Mouse (Mus musculus) limb, embryonic 12.5 days (tissue): ENCODE data around the gene Mgat4e. TPM values are rescaled to one million over a fixed set of nuclear protein-coding genes. Genes with fewer than 3 reads are reported as not detected.

ENCODE experiments used
- ATAC-seq: fragments of 200-750 bp; cut with Nextera tagmentation; 2 replicates; pipeline ENCODE4 v1.8.0; 2017; ENCODE audit warnings: low read depth, moderate TSS enrichment; ENCODE audit not compliant: insufficient number of reproducible peaks, insufficient read depth, low FRiP score, low TSS enrichment
- H3K27ac ChIP-seq: fragments of 300-500 bp; sonication (generic); 2 replicates; pipeline ENCODE4 v1.5.1; 2016; ENCODE audit warnings: mild to moderate bottlenecking, moderate library complexity
- H3K27me3 ChIP-seq: fragments of 300-500 bp; sonication (generic); 2 replicates; pipeline ENCODE4 v1.6.1; 2016; ENCODE audit warnings: mild to moderate bottlenecking, moderate library complexity
- H3K36me3 ChIP-seq: fragments of 300-500 bp; sonication (generic); 2 replicates; pipeline ENCODE4 v1.6.1; 2016; ENCODE audit warnings: mild to moderate bottlenecking, moderate library complexity
- H3K4me1 ChIP-seq: fragments of 300-500 bp; sonication (generic); replicated peaks from 2 replicates; pipeline ENCODE4 v1.6.1; 2016
- H3K4me2 ChIP-seq: fragments of 300-500 bp; sonication (generic); 2 replicates; pipeline ENCODE4 v1.6.1; 2016; ENCODE audit warnings: mild to moderate bottlenecking, moderate library complexity
- H3K4me3 ChIP-seq: fragments of 300-500 bp; sonication (generic); replicated peaks from 2 replicates; pipeline ENCODE4 v1.5.1; 2016; ENCODE audit warnings: mild to moderate bottlenecking
- H3K9ac ChIP-seq: fragments of 300-500 bp; sonication (generic); replicated peaks from 2 replicates; pipeline ENCODE4 v1.6.1; 2016; ENCODE audit warnings: mild to moderate bottlenecking, moderate library complexity
- H3K9me3 ChIP-seq: fragments of 300-500 bp; sonication (generic); 2 replicates; pipeline ENCODE4 v1.6.1; 2016; ENCODE audit warnings: mild to moderate bottlenecking, moderate library complexity
- WGBS: fragments of 180-500 bp; shearing (Covaris S2); methylation state at CpG from one replicate; pipeline ENCODE4 v1.1.7; 2016; 5-methylcytosine and 5-hydroxymethylcytosine counted together
- polyA plus RNA-seq: library from polyadenylated mRNA; unstranded; fragments of >200 nt; fragmentation: Nextera tagmentation; extraction: Ambion mirVana; gene quantifications from 2 replicates; pipeline ENCODE4 v1.2.1, GENCODE M21; 2016

The Mgat4e gene
- polyA plus RNA-seq, 1 experiment from 2014 or later = not detected

DNA sequence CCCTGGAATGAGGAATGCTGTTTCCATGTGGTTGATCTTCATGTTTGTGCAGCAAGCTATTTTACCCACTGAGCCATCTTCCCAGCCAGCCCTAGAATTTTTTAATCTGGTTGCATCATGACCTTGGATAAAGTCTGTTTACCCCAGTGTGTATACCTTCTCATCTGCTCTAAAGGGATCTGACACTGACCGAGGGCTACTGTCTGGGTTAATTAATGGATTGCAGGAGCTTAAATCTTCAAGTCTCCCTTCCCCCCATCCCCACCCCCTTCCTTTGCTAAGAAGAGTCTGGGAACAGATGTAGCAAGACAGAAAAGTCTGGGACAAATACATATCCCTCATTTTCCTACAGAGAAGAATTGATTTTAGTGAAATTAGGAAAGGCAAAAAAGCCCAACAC, 18.0 kb upstream of the Mgat4e start:
- no peak overlapping the region for H3K9ac ChIP-seq
- ATAC-seq = no peak
- no peaks in the 10 kb centered on the region for H3K27me3 ChIP-seq
- peaks cover 2% of the 10 kb centered on the region; the same call in 1 of the 2 replicates for H3K36me3 ChIP-seq
- H3K4me3 ChIP-seq = no peak overlapping the region
- no peak overlapping the region for H3K4me2 ChIP-seq
- no peak overlapping the region for H3K27ac ChIP-seq
- peaks cover 22% of the 10 kb centered on the region for H3K4me1 ChIP-seq
- H3K9me3 ChIP-seq = no peaks in the 10 kb centered on the region
- 23% methylated on average over 1 of the region's 1 CpGs for WGBS

DNA sequence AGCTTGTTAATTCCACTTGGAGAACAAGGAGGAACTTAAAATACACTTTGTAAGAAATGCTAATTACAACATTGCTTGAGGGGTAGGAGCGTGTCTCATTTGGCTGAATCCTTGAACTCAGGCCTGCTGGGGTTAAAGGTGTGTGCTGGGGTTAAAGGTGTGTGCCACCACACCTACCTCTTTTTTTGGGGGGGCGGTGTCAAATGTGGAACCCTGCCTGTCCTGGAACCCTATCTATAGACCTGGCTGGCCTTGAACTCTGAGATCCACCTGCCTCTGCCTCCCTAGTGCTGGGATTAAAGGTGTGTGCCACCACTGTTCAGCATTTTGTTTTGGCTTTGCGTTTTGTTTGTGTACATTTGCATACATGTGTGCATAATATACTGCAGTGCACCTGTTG, 14.2 kb upstream of the Mgat4e start:
- no peak overlapping the region for H3K9ac ChIP-seq
- H3K4me3 ChIP-seq = no peak overlapping the region
- H3K4me2 ChIP-seq = no peak overlapping the region
- no peaks in the 10 kb centered on the region for H3K9me3 ChIP-seq
- H3K4me1 ChIP-seq = peaks cover 34% of the 10 kb centered on the region
- no peak overlapping the region for H3K27ac ChIP-seq
- whole genome bisulfite sequencing = 93% methylated on average over 3 of the region's 3 CpGs
- no peaks in the 10 kb centered on the region for H3K27me3 ChIP-seq
- no peak for ATAC-seq
- H3K36me3 ChIP-seq = no peaks in the 10 kb centered on the region

DNA sequence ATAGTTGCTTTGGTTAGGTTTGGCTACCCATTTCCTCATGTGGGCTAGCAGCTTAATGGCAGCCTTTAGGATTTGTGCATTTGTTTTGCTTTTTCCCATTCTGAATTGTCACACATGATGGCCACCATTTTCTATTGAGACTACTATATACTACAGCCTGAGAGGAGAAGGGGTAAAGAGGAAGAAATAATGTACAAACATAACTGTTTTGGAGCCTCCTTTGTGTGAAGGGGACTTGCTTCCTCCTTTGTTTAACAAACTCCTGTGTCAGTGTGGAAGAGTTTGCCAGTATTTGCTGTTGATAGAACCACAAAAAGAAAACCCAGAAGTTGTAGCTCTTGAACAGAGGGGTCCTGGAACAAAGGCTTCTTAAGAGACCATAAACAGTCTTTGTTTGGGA, 13.0 kb upstream of the Mgat4e start:
- Histone ChIP-seq H3K36me3 (no peaks in the 10 kb centered on the region), H3K4me2 (peak overlapping the region; percentile 63), H3K9ac (peak overlapping the region; percentile 100), H3K27me3 (no peaks in the 10 kb centered on the region), H3K9me3 (no peaks in the 10 kb centered on the region), H3K4me1 (peaks cover 34% of the 10 kb centered on the region), H3K27ac (no peak overlapping the region), H3K4me3 (peak overlapping the region; percentile 100)
- ATAC-seq = no peak

DNA sequence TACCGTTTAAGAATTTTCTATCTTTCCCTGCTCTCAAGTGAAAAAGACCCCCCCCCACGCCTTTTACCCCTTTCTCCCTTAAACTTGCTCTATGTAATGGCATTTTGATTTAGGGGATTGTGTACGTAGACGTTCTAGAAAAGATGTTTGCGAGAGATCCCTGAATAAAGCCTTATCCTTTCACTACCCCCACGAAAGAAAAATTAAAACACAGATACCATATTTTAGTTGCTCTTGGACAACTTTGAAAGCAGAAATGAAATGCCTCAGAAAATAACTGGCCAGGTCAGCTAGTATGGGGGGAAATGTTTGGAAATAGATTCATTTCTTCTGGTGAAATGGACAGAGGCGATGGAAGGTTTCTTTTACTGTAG, 12.3 kb upstream of the Mgat4e start:
- peaks cover 39% of the 10 kb centered on the region for H3K4me1 ChIP-seq
- peak overlapping the region; percentile 100 for H3K4me3 ChIP-seq
- no peak overlapping the region; the same call in 1 of the 2 replicates for H3K27ac ChIP-seq
- no peaks in the 10 kb centered on the region for H3K9me3 ChIP-seq
- ATAC-seq = no peak
- H3K4me2 ChIP-seq = peak overlapping the region; percentile 63
- peak overlapping the region; percentile 100 for H3K9ac ChIP-seq
- no peaks in the 10 kb centered on the region for H3K36me3 ChIP-seq
- WGBS = 7% methylated on average over 7 of the region's 7 CpGs
- H3K27me3 ChIP-seq = no peaks in the 10 kb centered on the region

DNA sequence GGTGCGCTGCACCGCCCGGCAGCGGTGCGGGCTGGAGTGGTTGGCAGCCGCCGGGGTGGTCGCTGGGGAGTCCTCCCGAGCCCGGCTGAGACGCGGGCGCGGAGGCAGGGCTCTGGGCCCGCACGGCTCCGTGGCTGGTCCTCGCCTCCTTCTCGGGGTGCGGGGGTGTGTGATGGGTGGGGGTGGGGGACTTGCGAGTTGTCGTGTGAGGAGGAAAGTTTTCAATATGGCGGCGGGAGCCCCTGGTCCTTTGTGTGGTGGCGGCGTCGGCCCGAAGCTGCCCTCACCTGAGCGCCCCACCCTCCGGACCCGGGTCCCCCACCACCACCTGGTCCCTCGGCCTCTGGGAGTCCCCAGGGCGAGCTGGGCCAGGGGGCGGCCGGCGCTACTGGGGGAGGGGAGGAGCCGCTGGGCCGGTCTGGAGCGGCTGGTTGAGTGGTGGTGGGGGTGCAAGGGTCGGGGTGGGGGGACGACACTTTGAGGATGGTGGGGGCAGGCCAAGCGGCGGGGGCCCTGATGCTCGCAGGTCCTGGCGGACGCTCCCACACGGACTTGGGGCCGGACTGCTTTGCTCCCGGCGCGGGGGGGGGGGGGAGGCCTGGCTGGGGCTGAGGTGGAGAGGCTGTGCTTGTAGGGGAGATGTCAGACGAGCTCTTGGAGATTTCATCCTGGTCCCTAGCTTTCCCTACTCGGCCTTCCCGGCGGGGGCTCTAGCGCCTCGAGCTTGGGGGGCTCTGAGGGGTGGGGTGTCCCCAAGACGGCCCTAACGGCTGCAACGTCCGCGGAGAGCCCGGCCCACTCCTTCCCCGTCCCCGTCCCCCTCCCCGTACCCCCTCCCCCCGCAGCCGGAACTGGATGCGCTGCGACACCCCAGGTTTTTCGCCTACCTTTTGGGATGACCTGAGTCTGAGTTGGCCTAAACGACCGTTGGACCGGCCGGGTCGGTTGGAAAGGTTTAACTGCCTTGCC, 11.6 kb upstream of the Mgat4e start:
- peak overlapping the region; percentile 100 for H3K9ac ChIP-seq
- H3K4me1 ChIP-seq = peaks cover 36% of the 10 kb centered on the region
- ATAC-seq = no peak
- H3K9me3 ChIP-seq = no peaks in the 10 kb centered on the region
- peak overlapping the region; percentile 97 for H3K27ac ChIP-seq
- H3K4me3 ChIP-seq = peak overlapping the region; percentile 100
- peak overlapping the region; percentile 63 for H3K4me2 ChIP-seq
- under 1% methylated on average over 71 of the region's 76 CpGs for WGBS
- no peaks in the 10 kb centered on the region for H3K27me3 ChIP-seq
- H3K36me3 ChIP-seq = no peaks in the 10 kb centered on the region

DNA sequence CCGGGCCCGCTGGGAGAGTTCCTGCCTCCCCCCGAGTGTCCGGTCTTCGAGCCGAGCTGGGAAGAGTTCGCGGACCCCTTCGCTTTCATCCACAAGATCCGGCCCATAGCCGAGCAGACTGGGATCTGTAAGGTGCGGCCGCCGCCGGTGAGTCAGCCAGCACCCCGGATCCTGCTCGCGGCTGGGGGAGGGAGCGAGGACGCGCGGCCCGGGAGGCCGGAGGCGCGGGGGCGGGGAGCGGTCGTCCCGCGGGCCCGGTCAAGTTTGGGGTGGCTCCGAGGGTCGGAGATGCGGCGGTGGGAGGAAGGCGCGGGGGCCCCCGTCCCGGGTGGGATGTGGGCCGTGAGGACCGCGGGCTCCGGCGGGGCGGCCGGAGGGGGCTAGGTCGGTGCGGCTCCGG, 10.9 kb upstream of the Mgat4e start:
- peaks cover 36% of the 10 kb centered on the region for H3K4me1 ChIP-seq
- peak overlapping the region; percentile 100 for H3K4me3 ChIP-seq
- under 1% methylated on average over 45 of the region's 50 CpGs for WGBS
- H3K9ac ChIP-seq = peak overlapping the region; percentile 100
- peak overlapping the region; percentile 63 for H3K4me2 ChIP-seq
- no peaks in the 10 kb centered on the region for H3K9me3 ChIP-seq
- no peak for ATAC-seq
- no peaks in the 10 kb centered on the region for H3K36me3 ChIP-seq
- peak overlapping the region; percentile 97 for H3K27ac ChIP-seq
- no peaks in the 10 kb centered on the region for H3K27me3 ChIP-seq

DNA sequence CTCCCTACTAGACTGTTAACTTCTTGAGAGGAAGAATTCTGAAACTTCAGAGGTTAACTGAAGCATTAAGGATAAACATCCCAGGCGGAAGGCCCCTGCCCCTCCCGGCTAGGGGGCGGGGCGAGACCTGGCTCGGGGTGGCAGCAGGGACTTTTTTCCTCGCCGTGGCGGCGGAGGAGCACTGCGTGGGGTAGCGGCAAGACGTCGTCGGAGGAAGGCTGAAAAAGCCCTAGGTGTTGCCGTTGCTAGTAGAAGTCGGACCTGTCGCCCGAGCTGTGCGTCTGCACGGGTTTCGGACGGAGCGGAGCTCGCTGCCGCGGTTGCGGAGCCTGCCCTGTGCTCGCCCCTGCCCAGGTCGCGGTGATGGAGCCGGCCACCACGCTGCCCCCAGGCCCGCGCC, 10.5 kb upstream of the Mgat4e start, which contains the start of gene Kdm5b:
Gene Kdm5b (plus strand): TSS at position 196 of the 400 bp plus-strand sequence.
- WGBS = 1% methylated on average over 34 of the region's 34 CpGs
- no peak for ATAC-seq
- H3K9me3 ChIP-seq = no peaks in the 10 kb centered on the region
- peak within 1 kb of the TSS; percentile 100 for H3K9ac ChIP-seq
- no peaks in the 10 kb centered on the region for H3K27me3 ChIP-seq
- H3K4me1 ChIP-seq = peaks cover 35% of the 10 kb centered on the region
- H3K4me2 ChIP-seq = peak within 1 kb of the TSS; percentile 63
- H3K4me3 ChIP-seq = peak within 1 kb of the TSS; percentile 100
- peak within 1 kb of the TSS; percentile 97 for H3K27ac ChIP-seq
- H3K36me3 ChIP-seq = no peaks in the 10 kb centered on the region

DNA sequence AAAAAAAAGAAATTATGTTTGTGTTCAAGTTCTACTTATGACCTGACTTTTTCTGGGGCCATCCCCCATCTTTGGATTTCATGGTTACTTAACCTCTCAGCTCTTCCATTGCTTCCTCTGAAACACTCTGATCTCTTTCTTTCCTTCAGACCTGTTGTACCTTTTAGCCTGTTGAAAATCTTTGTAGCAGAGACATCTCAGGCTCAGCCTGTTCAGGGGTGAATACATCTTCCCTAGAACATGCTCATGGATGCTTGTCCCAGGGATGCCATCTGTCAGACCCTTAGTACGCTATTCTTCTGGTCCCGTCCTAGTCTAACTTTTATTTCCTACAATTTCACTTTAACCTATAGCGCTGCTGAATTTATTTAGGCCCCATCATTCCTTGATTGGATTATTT, 9.7 kb upstream of the Mgat4e start:
- peaks cover 33% of the 10 kb centered on the region for H3K4me1 ChIP-seq
- H3K36me3 ChIP-seq = no peaks in the 10 kb centered on the region
- H3K9me3 ChIP-seq = no peaks in the 10 kb centered on the region
- ATAC-seq = no peak
- no peaks in the 10 kb centered on the region for H3K27me3 ChIP-seq
- peak overlapping the region; percentile 63 for H3K4me2 ChIP-seq
- H3K9ac ChIP-seq = no peak overlapping the region
- WGBS = 74% methylated on average over 3 of the region's 3 CpGs
- H3K4me3 ChIP-seq = no peak overlapping the region
- H3K27ac ChIP-seq = no peak overlapping the region

DNA sequence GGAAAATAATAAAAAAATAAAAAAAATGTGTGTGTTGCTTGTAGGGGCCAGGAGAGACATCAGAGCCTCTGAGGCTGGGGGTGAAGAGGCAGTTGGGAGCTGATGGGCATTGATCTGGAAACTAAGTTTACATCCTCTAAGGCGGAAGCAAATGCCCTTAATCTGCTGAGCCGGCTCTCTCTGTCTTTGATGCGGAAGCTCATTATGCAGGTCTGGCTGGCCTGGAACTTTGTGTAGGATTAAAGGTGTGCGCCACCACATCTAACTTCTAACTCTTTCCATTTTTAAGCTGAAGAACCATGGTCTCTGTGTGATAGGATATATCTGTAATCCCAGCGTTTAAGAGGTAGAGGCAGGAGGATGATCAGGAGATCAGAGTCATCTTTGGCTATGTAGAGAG, 9.0 kb upstream of the Mgat4e start:
- no peak overlapping the region for H3K27ac ChIP-seq
- peaks cover 29% of the 10 kb centered on the region for H3K4me1 ChIP-seq
- no peak overlapping the region for H3K4me3 ChIP-seq
- no peaks in the 10 kb centered on the region for H3K9me3 ChIP-seq
- H3K36me3 ChIP-seq = no peaks in the 10 kb centered on the region
- WGBS = 62% methylated on average over 5 of the region's 5 CpGs
- no peak overlapping the region for H3K9ac ChIP-seq
- no peaks in the 10 kb centered on the region for H3K27me3 ChIP-seq
- no peak for ATAC-seq
- no peak overlapping the region for H3K4me2 ChIP-seq

DNA sequence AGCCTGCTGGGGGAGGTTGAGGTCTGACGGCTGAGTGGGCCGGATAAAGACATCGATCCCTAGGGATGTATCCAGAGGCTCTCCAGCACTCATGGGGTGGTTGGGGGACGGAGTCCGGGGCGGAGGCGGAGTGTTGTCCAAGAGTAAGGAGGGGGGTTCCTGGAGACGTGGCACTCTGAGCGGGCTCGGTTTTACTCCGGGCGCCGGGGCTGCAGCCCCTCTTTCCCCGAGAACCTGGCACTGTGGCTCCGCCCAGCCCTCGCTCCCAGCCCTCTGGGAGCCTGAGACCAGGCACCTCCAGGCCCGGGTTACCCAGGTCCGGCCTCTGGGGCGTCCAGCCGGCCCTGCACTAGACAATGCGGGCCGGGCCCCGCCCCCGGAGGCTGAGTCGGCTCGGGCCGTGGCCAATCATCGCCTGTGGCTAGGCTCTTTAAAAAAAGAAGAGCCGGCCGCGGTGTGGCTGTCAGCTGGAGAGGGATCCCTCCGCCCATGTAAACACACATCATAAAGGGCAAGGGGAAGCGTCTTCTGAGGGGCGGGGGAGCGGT, 7.3 kb upstream of the Mgat4e start:
- Histone ChIP-seq H3K4me2 (peak overlapping the region; percentile 88), H3K4me3 (peak overlapping the region; percentile 61), H3K4me1 (peaks cover 20% of the 10 kb centered on the region), H3K9me3 (no peaks in the 10 kb centered on the region), H3K36me3 (no peaks in the 10 kb centered on the region), H3K9ac (peak overlapping the region; percentile 79), H3K27me3 (no peaks in the 10 kb centered on the region), H3K27ac (peak overlapping the region; percentile 94)
- under 1% methylated on average over 35 of the region's 35 CpGs for WGBS
- ATAC-seq = peak; percentile 96

DNA sequence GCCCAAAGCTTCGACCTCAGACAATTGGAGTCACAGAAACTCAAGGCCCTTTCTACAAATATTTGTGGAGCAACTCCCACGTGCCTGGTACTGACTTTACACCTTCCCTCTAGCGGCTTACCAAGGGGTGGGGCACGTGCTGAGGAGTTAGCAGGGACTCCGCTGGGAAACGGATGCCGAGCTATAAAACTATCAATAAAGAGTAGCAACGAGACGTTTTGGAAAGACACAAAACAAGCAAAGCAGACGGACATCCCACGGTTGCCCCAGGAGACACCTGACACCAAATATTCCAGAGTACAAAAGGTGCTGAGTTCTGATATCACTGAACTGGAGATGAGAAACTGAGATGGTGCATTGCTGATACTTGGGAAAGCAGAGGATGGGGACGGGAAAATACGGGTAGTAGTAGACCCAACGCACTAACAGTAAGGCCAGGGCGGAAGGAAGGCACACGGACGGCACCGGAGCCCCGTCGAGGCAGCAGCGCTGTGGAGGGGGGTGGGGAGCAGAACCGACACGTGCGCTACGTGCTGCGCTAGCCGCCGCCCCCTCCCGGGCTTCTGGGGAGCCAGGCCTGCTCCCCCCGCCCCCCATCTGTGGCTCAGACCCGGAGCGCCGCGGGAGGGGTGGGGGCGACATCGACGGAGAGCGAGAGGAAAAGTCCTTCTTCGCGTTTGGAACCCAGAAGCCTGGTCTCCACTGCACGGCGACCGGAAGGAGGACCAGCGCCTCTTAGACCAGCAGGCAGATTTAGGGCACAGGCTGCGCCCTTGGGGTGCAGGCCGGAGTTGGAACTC, 6.6 kb upstream of the Mgat4e start:
- H3K36me3 ChIP-seq = no peaks in the 10 kb centered on the region
- peak; percentile 58 for ATAC-seq

More for the DNA sequence above, 6.6 kb upstream of the Mgat4e start:
- H3K4me1 ChIP-seq = peaks cover 20% of the 10 kb centered on the region
- H3K27me3 ChIP-seq = no peaks in the 10 kb centered on the region
- under 1% methylated on average over 46 of the region's 46 CpGs for WGBS
- H3K27ac ChIP-seq = peak overlapping the region; percentile 94
- no peaks in the 10 kb centered on the region for H3K9me3 ChIP-seq
- peak overlapping the region; percentile 88 for H3K4me2 ChIP-seq
- peak overlapping the region; percentile 79 for H3K9ac ChIP-seq
- peak overlapping the region; percentile 61 for H3K4me3 ChIP-seq
